Mouse (Mus musculus) embryonic facial prominence, embryonic 11.5 days (tissue): ENCODE results near the gene Wnt5a. TPM values are rescaled to one million over a fixed set of nuclear protein-coding genes. Genes with fewer than 3 reads are reported as not detected.

ENCODE experiments used
- ATAC-seq: fragments of 200-750 bp; cut with Nextera tagmentation; replicated peaks from 2 replicates; pipeline ENCODE4 v1.8.0; 2017; ENCODE audit warnings: low read depth; ENCODE audit not compliant: insufficient number of reproducible peaks, low FRiP score, low TSS enrichment
- DNase-seq: peaks from one replicate; pipeline ENCODE4 v3.0.0-alpha.2; 2015; ENCODE audit warnings: low spot score
- H3K27ac ChIP-seq: fragments of 300-500 bp; sonication (generic); replicated peaks from 2 replicates; pipeline ENCODE4 v1.5.1; 2014; ENCODE audit warnings: mild to moderate bottlenecking, low read depth, low read length, control low read depth
- H3K27me3 ChIP-seq: fragments of 300-500 bp; sonication (generic); 2 replicates; pipeline ENCODE4 v1.6.1; 2014; ENCODE audit warnings: mild to moderate bottlenecking, low read length, moderate library complexity, mixed read lengths; ENCODE audit not compliant: control insufficient read depth, insufficient read depth
- H3K36me3 ChIP-seq: fragments of 300-500 bp; sonication (generic); replicated peaks from 2 replicates; pipeline ENCODE4 v1.6.1; 2014; ENCODE audit warnings: low read depth, mild to moderate bottlenecking, low read length, moderate library complexity, mixed read lengths; ENCODE audit not compliant: control insufficient read depth, insufficient read depth
- H3K4me1 ChIP-seq: fragments of 300-500 bp; sonication (generic); 2 replicates; pipeline ENCODE4 v1.6.1; 2014; ENCODE audit warnings: low read length, mixed read lengths; ENCODE audit not compliant: control insufficient read depth, insufficient read depth
- H3K4me2 ChIP-seq: fragments of 300-500 bp; sonication (generic); 2 replicates; pipeline ENCODE4 v1.6.1; 2014; ENCODE audit warnings: low read depth, mild to moderate bottlenecking, control low read depth, low read length, moderate library complexity
- H3K4me3 ChIP-seq: fragments of 300-500 bp; sonication (generic); 2 replicates; pipeline ENCODE4 v1.5.1; 2014; ENCODE audit warnings: low read depth, low read length, control low read depth
- H3K9ac ChIP-seq: fragments of 300-500 bp; sonication (generic); replicated peaks from 2 replicates; pipeline ENCODE4 v1.6.1; 2014; ENCODE audit warnings: mild to moderate bottlenecking, control low read depth, low read length
- H3K9me3 ChIP-seq: fragments of 300-500 bp; sonication (generic); replicated peaks from 2 replicates; pipeline ENCODE4 v1.6.1; 2016; ENCODE audit warnings: mild to moderate bottlenecking, low read length, inconsistent platforms, mixed read lengths; ENCODE audit not compliant: control insufficient read depth
- WGBS: fragments of 180-500 bp; shearing (Covaris S2); extraction: QIAGEN DNeasy Blood & Tissue Kit; methylation state at CpG from one replicate; pipeline ENCODE4 v1.1.7; 2014; 5-methylcytosine and 5-hydroxymethylcytosine counted together
- polyA plus RNA-seq: library from polyadenylated mRNA; unstranded; fragments of >200 nt; fragmentation: Nextera tagmentation; extraction: Ambion mirVana; gene quantifications from 2 replicates; pipeline ENCODE4 v1.2.1, GENCODE M21; 2014

Wnt5a gene
- polyA plus RNA-seq, 1 experiment from 2014 or later = 66.6 TPM

- Histone ChIP-seq H3K4me3 (no peak overlapping the region), H3K36me3 (no peaks in the 10 kb centered on the region), H3K27me3 (no peaks in the 10 kb centered on the region), H3K4me2 (no peak overlapping the region), H3K9me3 (no peaks in the 10 kb centered on the region), H3K9ac (no peak overlapping the region), H3K27ac (no peak overlapping the region), H3K4me1 (peaks cover 7% of the 10 kb centered on the region; the same call in 1 of the 2 replicates)
- ATAC-seq (peak; percentile 70), DNase-seq (peak; percentile 63)
- 34% methylated on average over 4 of the region's 4 CpGs for WGBS
These were observed 37.7 kb downstream of the Wnt5a start for GRCm38 (mm10) chr14:28542117-28542741.

GRCm38 (mm10) chr14:28561861-28562260, 57.3 kb downstream of the Wnt5a start:
- no peaks in the 10 kb centered on the region for H3K4me1 ChIP-seq
- no peak for ATAC-seq
- 61% methylated on average over 6 of the region's 6 CpGs for WGBS

More at GRCm38 (mm10) chr14:28561861-28562260, 57.3 kb downstream of the Wnt5a start:
- H3K36me3 ChIP-seq = no peaks in the 10 kb centered on the region
- H3K4me3 ChIP-seq = no peak overlapping the region
- DNase-seq = peak; percentile 3
- H3K4me2 ChIP-seq = no peak overlapping the region
- no peak overlapping the region for H3K9ac ChIP-seq
- H3K9me3 ChIP-seq = no peaks in the 10 kb centered on the region
- H3K27me3 ChIP-seq = no peaks in the 10 kb centered on the region
- no peak overlapping the region for H3K27ac ChIP-seq
